Mouse (Mus musculus) stomach, embryonic 14.5 days (tissue): ENCODE data around the gene Tufm. TPM values are rescaled to one million over a fixed set of nuclear protein-coding genes. Genes with fewer than 3 reads are reported as not detected.

Experiments
- ATAC-seq: fragments of 200-750 bp; cut with Nextera tagmentation; 2 replicates; pipeline ENCODE4 v1.8.0; 2017; ENCODE audit warnings: low read depth, moderate TSS enrichment; ENCODE audit not compliant: insufficient number of reproducible peaks, insufficient read depth, low FRiP score
- H3K27ac ChIP-seq: fragments of 300-500 bp; sonication (generic); 2 replicates; pipeline ENCODE4 v1.5.1; 2014; ENCODE audit warnings: mild to moderate bottlenecking, low read length, moderate library complexity, mixed read lengths
- H3K27me3 ChIP-seq: fragments of 300-500 bp; sonication (generic); 2 replicates; pipeline ENCODE4 v1.6.1; 2014; ENCODE audit warnings: low read length, control low read depth, mixed read lengths; ENCODE audit not compliant: control insufficient read depth, insufficient read depth
- H3K36me3 ChIP-seq: fragments of 300-500 bp; sonication (generic); 2 replicates; pipeline ENCODE4 v1.6.1; 2014; ENCODE audit warnings: mild to moderate bottlenecking, control low read depth, low read length, moderate library complexity, mixed read lengths; ENCODE audit not compliant: control insufficient read depth, insufficient read depth
- H3K4me1 ChIP-seq: fragments of 300-500 bp; sonication (generic); 2 replicates; pipeline ENCODE4 v1.6.1; 2014; ENCODE audit warnings: low read length, control low read depth, mixed read lengths; ENCODE audit not compliant: control insufficient read depth, insufficient read depth
- H3K4me2 ChIP-seq: fragments of 300-500 bp; sonication (generic); replicated peaks from 2 replicates; pipeline ENCODE4 v1.6.1; 2014; ENCODE audit warnings: low read depth, low read length, control low read depth
- H3K4me3 ChIP-seq: fragments of 300-500 bp; sonication (generic); 2 replicates; pipeline ENCODE4 v1.5.1; 2014; ENCODE audit warnings: low read depth, low read length, control low read depth
- H3K9ac ChIP-seq: fragments of 300-500 bp; sonication (generic); replicated peaks from 2 replicates; pipeline ENCODE4 v1.6.1; 2014; ENCODE audit warnings: low read depth, mild to moderate bottlenecking, control low read depth, low read length, moderate library complexity, mixed read lengths
- H3K9me3 ChIP-seq: fragments of 300-500 bp; sonication (generic); 2 replicates; pipeline ENCODE4 v1.6.1; 2016; ENCODE audit warnings: low read depth, low read length, control low read depth; ENCODE audit not compliant: control insufficient read depth
- WGBS: fragments of 180-500 bp; shearing (Covaris S2); extraction: QIAGEN DNeasy Blood & Tissue Kit; methylation state at CpG from one replicate; pipeline ENCODE4 v1.1.7; 2014; 5-methylcytosine and 5-hydroxymethylcytosine counted together
- polyA plus RNA-seq: library from polyadenylated mRNA; unstranded; fragments of >200 nt; fragmentation: Nextera tagmentation; extraction: Ambion mirVana; gene quantifications from 2 replicates; pipeline ENCODE4 v1.2.1, GENCODE M21; 2014

Gene Tufm
- polyA plus RNA-seq, 1 experiment from 2014 or later: 134 TPM

DNA sequence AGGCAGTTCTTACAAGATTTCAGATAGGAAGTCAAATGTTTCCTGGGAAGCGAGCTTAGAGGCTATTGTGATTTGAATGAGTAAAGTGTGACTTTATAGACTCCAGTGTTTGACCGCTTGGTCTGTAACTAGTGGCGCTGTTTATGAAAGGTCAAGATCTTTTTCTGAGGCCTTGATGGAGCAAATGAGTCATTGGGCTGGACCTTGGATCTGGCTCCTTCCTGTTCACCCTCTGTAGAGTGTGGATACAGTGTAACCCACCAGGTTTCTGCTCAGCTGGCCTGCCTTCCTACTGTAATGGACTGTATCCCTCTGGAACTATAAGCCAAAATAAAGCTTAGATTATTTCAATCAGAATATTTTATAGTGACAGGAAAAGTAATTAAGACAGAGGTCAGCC lies 24.1 kb downstream of the Tufm start:
- H3K27me3 ChIP-seq: no peaks in the 10 kb centered on the region
- no peak for ATAC-seq

DNA sequence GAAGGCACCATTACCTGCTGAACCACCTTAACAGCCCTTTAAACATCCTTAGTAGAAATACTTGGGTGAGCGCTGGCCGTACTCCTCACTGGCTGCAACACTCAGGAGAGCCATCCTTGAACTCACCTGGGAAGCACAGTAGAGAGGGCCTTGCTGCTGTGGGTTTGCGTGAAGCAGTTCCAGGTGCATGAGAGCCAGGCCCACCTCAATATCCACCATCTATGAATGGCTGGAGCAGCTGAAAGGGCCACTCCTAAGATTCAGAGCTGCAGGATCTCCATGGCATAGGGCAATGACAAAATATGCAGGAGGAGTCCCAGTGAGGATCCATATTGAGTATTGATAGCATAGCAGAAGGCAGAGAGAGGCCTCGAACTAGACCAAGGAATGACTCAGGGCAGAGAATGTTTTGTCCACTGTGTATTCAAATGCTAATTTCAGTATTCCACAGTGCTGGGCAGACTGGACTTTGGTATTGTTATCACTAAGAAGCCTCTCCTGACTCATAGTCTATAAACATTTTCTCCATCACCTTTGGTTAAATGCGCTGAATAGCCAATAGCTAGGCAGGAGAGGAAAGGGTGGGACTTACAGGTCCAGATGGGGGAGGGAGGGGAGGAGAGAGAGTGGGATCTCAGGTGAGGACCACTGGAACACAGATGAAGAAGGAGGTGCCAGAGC lies 31.2 kb downstream of the Tufm start:
- Histone ChIP-seq H3K9me3 (no peaks in the 10 kb centered on the region), H3K27ac (no peak overlapping the region), H3K9ac (no peak overlapping the region), H3K4me2 (no peak overlapping the region), H3K27me3 (no peaks in the 10 kb centered on the region), H3K36me3 (no peaks in the 10 kb centered on the region), H3K4me3 (no peak overlapping the region), H3K4me1 (no peaks in the 10 kb centered on the region)
- WGBS: 84% methylated on average over 5 of the region's 5 CpGs
- ATAC-seq: no peak; the same call in 1 of the 2 replicates

More for the DNA sequence above, 24.1 kb downstream of the Tufm start:
- Histone ChIP-seq H3K27ac (no peak overlapping the region), H3K9me3 (no peaks in the 10 kb centered on the region), H3K4me1 (no peaks in the 10 kb centered on the region), H3K4me3 (no peak overlapping the region), H3K36me3 (no peaks in the 10 kb centered on the region), H3K9ac (no peak overlapping the region), H3K4me2 (no peak overlapping the region)
- WGBS: 78% methylated on average over 3 of the region's 3 CpGs

DNA sequence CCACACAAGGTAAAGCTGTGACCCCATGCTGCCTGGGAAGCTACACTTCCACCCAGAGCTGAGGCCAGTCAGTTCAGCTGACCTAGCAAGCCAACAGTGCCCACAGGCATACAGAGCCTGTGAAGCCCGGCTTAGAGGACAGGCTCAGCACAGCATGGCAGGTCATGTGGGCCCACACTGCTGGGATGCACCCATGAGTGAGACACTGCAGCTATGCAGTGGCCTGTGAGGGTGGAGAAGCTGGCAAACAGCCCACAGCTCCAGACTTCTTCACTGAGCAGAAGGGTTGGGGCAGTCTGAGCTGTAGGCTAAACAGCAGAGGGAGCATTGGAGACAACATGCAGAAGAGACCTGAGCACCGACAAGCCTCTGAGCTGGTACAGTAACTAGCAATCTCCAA lies 32.4 kb downstream of the Tufm start:
- H3K4me2 ChIP-seq: no peak overlapping the region
- H3K4me1 ChIP-seq: no peaks in the 10 kb centered on the region
- H3K9me3 ChIP-seq: no peaks in the 10 kb centered on the region
- no peak for ATAC-seq
- H3K36me3 ChIP-seq: no peaks in the 10 kb centered on the region
- 60% methylated on average over 2 of the region's 2 CpGs for WGBS
- no peak overlapping the region for H3K9ac ChIP-seq
- H3K4me3 ChIP-seq: no peak overlapping the region
- no peak overlapping the region for H3K27ac ChIP-seq
- no peaks in the 10 kb centered on the region for H3K27me3 ChIP-seq

DNA sequence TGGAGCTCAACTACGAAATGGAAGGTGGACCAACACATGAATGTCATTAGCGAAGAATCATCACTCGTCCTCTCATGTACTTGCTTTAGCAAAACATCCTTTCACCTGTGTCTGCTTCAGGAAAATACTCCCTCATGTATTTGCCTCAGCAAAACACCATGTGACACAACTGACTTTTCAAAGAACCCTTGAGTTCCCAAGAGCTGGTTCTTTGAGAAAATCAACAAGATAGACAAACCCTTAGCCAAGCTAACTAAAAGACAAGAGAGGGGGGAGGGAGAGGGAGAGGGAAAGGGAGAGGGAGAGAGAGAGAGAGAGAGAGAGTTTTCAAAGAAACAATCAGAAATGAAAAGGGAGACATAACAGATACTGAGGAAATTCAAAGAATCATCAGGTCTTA lies 36.2 kb downstream of the Tufm start:
- Histone ChIP-seq H3K27me3 (no peaks in the 10 kb centered on the region), H3K27ac (no peak overlapping the region), H3K9me3 (no peaks in the 10 kb centered on the region), H3K4me2 (no peak overlapping the region), H3K9ac (no peak overlapping the region), H3K36me3 (no peaks in the 10 kb centered on the region), H3K4me3 (no peak overlapping the region), H3K4me1 (no peaks in the 10 kb centered on the region)
- no peak for ATAC-seq
- WGBS: 87% methylated on average over 3 of the region's 3 CpGs

DNA sequence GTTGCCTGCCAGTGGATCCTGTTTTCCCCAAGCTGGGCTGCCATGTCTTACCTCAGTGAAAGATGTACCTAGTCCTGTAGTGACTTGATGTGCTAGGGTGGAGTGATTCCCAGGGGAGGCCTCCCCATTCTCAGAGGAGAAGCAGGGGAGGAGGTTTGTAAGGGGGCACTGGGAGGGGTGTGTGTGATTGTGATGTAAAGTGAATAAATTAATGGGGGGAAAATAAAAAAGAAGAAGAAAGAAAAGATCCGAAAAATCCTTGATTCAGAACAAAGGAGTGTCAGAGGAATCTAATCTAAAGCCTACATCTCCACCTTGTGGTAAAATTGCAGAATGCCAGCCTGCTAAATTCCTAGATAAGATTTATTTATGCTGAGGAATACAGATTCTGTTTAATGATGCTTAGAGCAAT lies 41.0 kb downstream of the Tufm start:
- Histone ChIP-seq H3K36me3 (no peaks in the 10 kb centered on the region), H3K27me3 (no peaks in the 10 kb centered on the region), H3K9ac (no peak overlapping the region), H3K4me1 (no peaks in the 10 kb centered on the region), H3K27ac (no peak overlapping the region), H3K9me3 (no peaks in the 10 kb centered on the region), H3K4me3 (no peak overlapping the region), H3K4me2 (no peak overlapping the region)
- ATAC-seq: no peak
- 0% methylated on average over 1 of the region's 1 CpGs for WGBS

DNA sequence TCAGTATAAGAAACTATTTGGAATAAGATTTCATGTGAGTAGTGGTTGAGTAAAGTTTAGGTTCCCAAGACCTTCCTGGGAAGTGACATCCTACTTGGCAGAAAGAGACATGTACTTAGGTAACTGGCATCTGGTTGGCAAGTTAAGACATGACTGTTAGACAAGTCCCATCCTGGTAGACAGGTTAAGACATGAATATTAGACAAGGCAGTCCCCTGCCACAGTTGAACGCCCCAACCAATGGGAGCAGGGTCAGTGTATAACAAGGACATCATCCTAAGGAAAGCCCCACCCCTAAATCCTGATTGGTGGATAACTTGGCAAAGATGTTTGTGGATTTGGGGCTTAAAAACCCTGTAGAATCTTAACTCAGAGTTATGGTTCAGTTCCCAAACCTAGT lies 46.3 kb downstream of the Tufm start:
- ATAC-seq: no peak
- no peaks in the 10 kb centered on the region for H3K27me3 ChIP-seq
- no peaks in the 10 kb centered on the region for H3K36me3 ChIP-seq
- no peak overlapping the region for H3K9ac ChIP-seq
- H3K4me3 ChIP-seq: no peak overlapping the region
- H3K27ac ChIP-seq: no peak overlapping the region
- no peaks in the 10 kb centered on the region for H3K4me1 ChIP-seq
- H3K4me2 ChIP-seq: no peak overlapping the region
- H3K9me3 ChIP-seq: no peaks in the 10 kb centered on the region
- WGBS: 70% methylated on average over 1 of the region's 1 CpGs

DNA sequence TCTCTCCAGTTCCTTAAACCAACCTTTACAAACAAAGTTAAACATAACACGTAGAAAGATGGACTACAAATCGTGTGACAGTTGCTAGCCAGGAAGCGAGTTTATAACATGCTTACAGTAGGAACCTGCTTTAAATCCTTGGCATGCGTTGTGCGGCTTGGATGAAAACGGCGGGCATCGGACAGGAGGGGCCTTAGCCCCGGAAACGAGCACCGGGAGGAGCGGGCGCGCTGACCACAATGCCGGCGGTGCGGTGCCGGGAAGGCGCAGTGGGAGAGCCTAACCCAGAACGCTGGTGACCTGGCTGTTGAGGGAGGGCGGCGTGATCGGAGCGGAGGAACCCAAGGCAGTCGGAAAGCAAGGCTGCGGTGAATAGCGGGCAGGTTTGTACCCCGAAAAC lies 48.6 kb downstream of the Tufm start:
- ATAC-seq: peak; percentile 49; the same call in 1 of the 2 replicates
- Histone ChIP-seq H3K4me3 (peak overlapping the region; percentile 41), H3K4me2 (peak overlapping the region; percentile 83), H3K27ac (no peak overlapping the region), H3K27me3 (no peaks in the 10 kb centered on the region), H3K4me1 (no peaks in the 10 kb centered on the region), H3K9me3 (no peaks in the 10 kb centered on the region), H3K36me3 (no peaks in the 10 kb centered on the region), H3K9ac (peak overlapping the region; percentile 36)
- 1% methylated on average over 28 of the region's 28 CpGs for WGBS

DNA sequence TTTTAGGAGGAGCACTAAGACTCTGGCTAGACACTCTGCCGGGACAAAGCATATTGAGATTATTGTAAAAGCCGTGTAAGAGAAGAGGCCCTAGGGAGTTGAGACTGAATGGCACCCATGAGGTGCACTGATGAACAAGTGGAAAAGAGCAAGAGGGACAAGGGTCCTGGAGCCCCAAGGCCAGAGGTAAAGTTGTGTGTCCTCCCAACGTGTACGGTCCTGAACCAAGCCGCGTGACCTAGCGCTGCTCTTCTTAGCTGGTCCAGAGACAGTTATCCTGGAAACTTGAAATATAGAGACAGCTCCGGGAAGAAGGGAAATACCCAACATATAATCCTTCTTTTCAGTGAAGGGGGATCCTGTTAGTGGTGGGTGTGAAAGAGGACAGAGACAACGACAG lies 49.3 kb downstream of the Tufm start:
- Histone ChIP-seq H3K9ac (no peak overlapping the region), H3K4me2 (peak overlapping the region; percentile 83), H3K4me1 (no peaks in the 10 kb centered on the region), H3K4me3 (peak overlapping the region; percentile 41; the same call in 1 of the 2 replicates), H3K9me3 (no peaks in the 10 kb centered on the region), H3K36me3 (no peaks in the 10 kb centered on the region), H3K27me3 (no peaks in the 10 kb centered on the region), H3K27ac (no peak overlapping the region)
- WGBS: 60% methylated on average over 9 of the region's 9 CpGs
- ATAC-seq: no peak
